8 mouse cellular contexts compared by ENCODE assay signal in the genomic region with DNA sequence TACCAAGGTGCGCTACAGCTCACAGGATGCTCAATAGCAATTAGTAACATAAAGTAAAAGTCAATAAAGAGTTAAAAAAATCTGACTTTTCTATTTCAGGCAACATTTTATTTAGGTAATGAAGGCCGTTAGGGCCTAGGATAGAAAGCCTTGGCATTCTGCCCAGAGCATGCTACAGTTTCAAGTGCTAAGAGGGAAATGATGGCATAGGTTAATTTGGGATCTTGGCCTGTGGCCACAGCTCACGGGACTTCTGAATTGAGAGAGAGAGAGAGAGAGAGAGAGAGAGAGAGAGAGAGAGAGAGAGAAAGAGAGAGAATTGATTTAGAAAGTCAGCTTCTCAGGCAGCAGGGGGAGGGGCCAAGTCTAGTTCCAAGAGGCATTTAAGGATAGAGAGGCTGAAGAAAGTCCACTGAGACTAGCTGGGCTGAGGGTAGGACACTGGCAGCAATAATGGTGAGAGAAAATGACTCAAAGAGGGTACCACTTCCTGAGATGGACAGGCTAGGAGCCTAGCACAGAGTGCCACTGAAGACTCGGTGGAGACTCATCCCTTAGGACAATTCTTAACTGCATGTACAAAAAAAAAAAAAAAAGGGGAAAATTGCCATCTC. TPM values are rescaled to one million over a fixed set of nuclear protein-coding genes. Genes with fewer than 3 reads are reported as not detected.
A peak's percentile ranks its signal among the peaks of the same experiment; 100 is the strongest.
DNase-seq lines count a peak whose midpoint lies in the region; ATAC-seq and TF ChIP-seq lines count a peak whose summit lies in the region.
"Had no signal": no experiment of that assay in that cellular context is flagged by ENCODE, and none has a peak within 500 bp of the region (broad histone marks: within the 10 kb centered on the region; RNA-seq: fewer than 3 reads in every experiment).

No protein-coding gene starts in this region.

- TF ChIP-seq CTCF in brain, embryonic 14.5 days (IDR thresholded peaks at IDR 0.05; ENCODE audit: borderline replicate concordance, extremely low read depth, insufficient read depth, insufficient read length) = no peak

- H3K27me3 ChIP-seq in midbrain, embryonic 14.5 days (ENCODE audit: control insufficient read depth, insufficient read depth, low read length) = no peaks in the 10 kb centered on the region
- H3K27me3 ChIP-seq in midbrain, embryonic 10.5 days (ENCODE audit: low read depth, poor library complexity, severe bottlenecking) = no peaks in the 10 kb centered on the region
- H3K27me3 ChIP-seq in heart, embryonic 13.5 days (replicated peaks) = no peaks in the 10 kb centered on the region
- H3K27me3 ChIP-seq: liver, embryonic 15.5 days had no signal

- H3K27ac ChIP-seq in midbrain, embryonic 14.5 days (replicated peaks; ENCODE audit: low read depth, low read length) = no peak overlapping the region
- no peak overlapping the region for H3K27ac ChIP-seq in midbrain, embryonic 10.5 days (replicated peaks)
- H3K27ac ChIP-seq in heart, embryonic 13.5 days (replicated peaks) = peak overlapping the region; percentile 84
- H3K27ac ChIP-seq: liver, embryonic 15.5 days had no signal

- H3K4me1 ChIP-seq in midbrain, embryonic 14.5 days (ENCODE audit: control insufficient read depth, insufficient read depth, low read length) = no peaks in the 10 kb centered on the region
- peaks cover 6% of the 10 kb centered on the region for H3K4me1 ChIP-seq in midbrain, embryonic 10.5 days
- H3K4me1 ChIP-seq in heart, embryonic 13.5 days = peaks cover 34% of the 10 kb centered on the region
- H3K4me1 ChIP-seq: liver, embryonic 15.5 days had no signal

- H3K9ac ChIP-seq in midbrain, embryonic 14.5 days (replicated peaks; ENCODE audit: low read length) = no peak overlapping the region
- peak overlapping the region; percentile 11; the same call in 1 of the 2 replicates for H3K9ac ChIP-seq in heart, embryonic 13.5 days
- H3K9ac ChIP-seq: liver, embryonic 15.5 days had no signal

- H3K4me3 ChIP-seq in midbrain, embryonic 14.5 days (replicated peaks; ENCODE audit: low read depth, low read length) = no peak overlapping the region
- no peak overlapping the region for H3K4me3 ChIP-seq in midbrain, embryonic 10.5 days
- H3K4me3 ChIP-seq in heart, embryonic 13.5 days = no peak overlapping the region
- H3K4me3 ChIP-seq: liver, embryonic 15.5 days had no signal

- no peak for TF ChIP-seq POLR2A in brain, embryonic 14.5 days (IDR thresholded peaks at IDR 0.05; ENCODE audit: borderline replicate concordance, extremely low read depth, insufficient read depth, insufficient read length, poor library complexity, severe bottlenecking)

- no peaks in the 10 kb centered on the region for H3K9me3 ChIP-seq in midbrain, embryonic 14.5 days (ENCODE audit: control insufficient read depth, low read length)
- no peaks in the 10 kb centered on the region; the same call in 1 of the 2 replicates for H3K9me3 ChIP-seq in midbrain, embryonic 10.5 days (replicated peaks)
- H3K9me3 ChIP-seq in heart, embryonic 13.5 days = 0 out of 2 replicates have a peak, but pooled peaks cover 8% of the 10 kb centered on the region
- H3K9me3 ChIP-seq: liver, embryonic 15.5 days had no signal

- ATAC-seq in midbrain, embryonic 14.5 days (ENCODE audit: low FRiP score, low TSS enrichment) = no peak
- peak; percentile 78 for ATAC-seq in heart, embryonic 13.5 days (ENCODE audit: extremely low read depth, insufficient number of reproducible peaks, low FRiP score, low TSS enrichment)

- H3K4me2 ChIP-seq in midbrain, embryonic 14.5 days (ENCODE audit: low read length) = no peak overlapping the region
- peak overlapping the region; percentile 41 for H3K4me2 ChIP-seq in heart, embryonic 13.5 days
- H3K4me2 ChIP-seq: liver, embryonic 15.5 days had no signal

- 60% methylated on average over 4 of the region's 4 CpGs for WGBS in midbrain, embryonic 14.5 days
- 83% methylated on average over 4 of the region's 4 CpGs for WGBS in midbrain, embryonic 10.5 days
- WGBS in heart, embryonic 13.5 days = 26% methylated on average over 4 of the region's 4 CpGs

- no peaks in the 10 kb centered on the region for H3K36me3 ChIP-seq in midbrain, embryonic 14.5 days (ENCODE audit: control insufficient read depth, insufficient read depth, low read length)
- no peaks in the 10 kb centered on the region for H3K36me3 ChIP-seq in midbrain, embryonic 10.5 days
- H3K36me3 ChIP-seq in heart, embryonic 13.5 days = no peaks in the 10 kb centered on the region
- H3K36me3 ChIP-seq: liver, embryonic 15.5 days had no signal

- DNase-seq in midbrain, embryonic 14.5 days = peak; percentile 84
- no peak for DNase-seq in midbrain, embryonic 10.5 days (ENCODE audit: low spot score)
- peak; percentile 95 for DNase-seq in brain, embryonic 14.5 days (ENCODE audit: low read depth)
- peak; percentile 90 for DNase-seq in kidney, postnatal 10 days
- DNase-seq in ovary, postnatal 36 days (ENCODE audit: low spot score) = peak; percentile 16
- no peak for DNase-seq in thymus, postnatal 14 days

RNA-seq across cellular contexts. Expression of gene Klf14, which starts 52.6 kb away (rescaled TPM):
- 0.07 TPM in 2 replicates for polyA plus RNA-seq in midbrain, embryonic 14.5 days (2014; fragmentation: Nextera tagmentation; extraction: Ambion mirVana)
- polyA plus RNA-seq in midbrain, embryonic 10.5 days (2016; fragmentation: Nextera tagmentation; extraction: Ambion mirVana) = 0.52 TPM in 2 replicates
- polyA plus RNA-seq in brain, embryonic 14.5 days (2012; rRNA removed) = 0.24 and 0.36 TPM in 2 replicates
- polyA plus RNA-seq in heart, embryonic 13.5 days (2015; fragmentation: Nextera tagmentation; extraction: Ambion mirVana) = 1.5 and 1.8 TPM in 2 replicates

Comparison
In these comparisons a context has a peak if more than half of its experiments do, and no peak if none do; other contexts are left out.
1. DNase-seq: peak in midbrain, embryonic 14.5 days (single experiment), brain, embryonic 14.5 days (single experiment), kidney, postnatal 10 days (single experiment) and ovary, postnatal 36 days (single experiment); none in midbrain, embryonic 10.5 days (single experiment) and thymus, postnatal 14 days (single experiment).